Mouse (Mus musculus): Measurements from ENCODE around the gene Bcl2l11. TPM values are rescaled to one million over a fixed set of nuclear protein-coding genes. Genes with fewer than 3 reads are reported as not detected.
A peak's percentile ranks its signal among the peaks of the same experiment; 100 is the strongest.
"Not testable (repeated sequence)": the region's sequence is repeated elsewhere in the genome, so short reads cannot be mapped to it uniquely, and the experiment has no call there.

Gene Bcl2l11
- total RNA-seq, 2 experiments from 2014 or later, result 9.3 to 10.5 TPM

DNA sequence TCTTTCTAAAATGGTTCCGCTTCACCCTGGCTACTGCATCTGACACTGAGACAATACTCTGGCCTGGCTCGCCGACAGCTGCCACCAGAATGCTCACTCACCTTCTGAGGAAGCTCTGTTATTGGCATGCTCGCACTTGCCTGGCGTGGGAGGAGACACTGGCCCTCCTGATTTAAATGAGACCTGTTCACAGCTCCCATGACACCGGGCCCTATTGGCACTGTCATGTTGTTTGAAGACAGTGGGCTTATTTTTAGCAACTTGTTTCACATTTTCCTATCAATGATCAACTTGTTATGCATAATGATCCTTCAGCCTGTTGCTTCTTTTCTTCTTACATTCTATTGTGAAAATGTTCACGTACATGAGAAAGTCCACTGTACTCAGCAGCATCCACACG is 37.3 kb downstream of the Bcl2l11 start:
- intact Hi-C loops (cut with DNase I), result no loop called here

DNA sequence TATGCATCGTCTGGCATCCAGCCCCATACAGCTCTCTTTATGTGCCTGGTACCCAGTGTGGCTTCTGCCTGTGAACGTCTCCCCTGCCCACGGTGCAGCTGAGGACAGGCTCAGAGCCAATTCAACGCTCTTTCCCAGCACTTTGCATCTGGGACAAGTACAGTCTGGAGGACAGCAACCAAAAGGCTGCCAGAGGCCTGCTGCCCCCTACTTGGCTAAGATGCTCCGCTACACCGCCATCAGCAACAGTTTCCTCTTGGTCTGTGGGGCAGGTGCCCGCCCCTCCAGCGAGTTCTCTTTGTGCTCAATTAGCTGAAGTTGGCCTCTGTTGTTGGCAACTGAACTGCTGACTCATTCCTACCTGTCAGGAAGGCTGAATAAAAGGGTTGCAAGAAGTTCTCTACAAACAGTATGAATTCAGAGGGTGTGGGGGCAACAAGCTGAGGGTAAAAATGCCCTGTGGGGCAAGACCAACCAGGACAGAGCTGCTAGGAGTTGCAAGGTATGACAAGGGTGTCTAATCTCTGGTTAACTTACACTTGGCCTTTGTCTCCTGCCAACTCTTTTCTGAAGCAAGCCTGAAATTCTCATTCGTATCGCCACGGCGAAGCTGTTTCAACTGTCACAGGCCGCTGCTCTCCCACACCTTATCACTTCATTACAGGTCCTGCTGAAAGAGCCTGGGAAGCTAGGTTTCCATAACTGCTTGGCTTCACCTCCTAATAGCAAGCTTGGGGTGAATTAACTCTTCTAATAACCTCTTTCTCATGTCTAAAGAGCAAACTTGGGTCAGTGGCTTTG is 41.0 kb downstream of the Bcl2l11 start:
- intact Hi-C loops (cut with DNase I), result loop anchor here (5.0 kb wide), 1 partner anchor 65 kb away; no protein-coding TSS in a partner anchor
- peak; percentile 50 to 78 for DNase-seq (ENCODE audit: low spot score in 2 of 2)

More for the DNA sequence above, 37.3 kb downstream of the Bcl2l11 start:
- DNase-seq (ENCODE audit: low spot score in 2 of 2), result no peak

DNA sequence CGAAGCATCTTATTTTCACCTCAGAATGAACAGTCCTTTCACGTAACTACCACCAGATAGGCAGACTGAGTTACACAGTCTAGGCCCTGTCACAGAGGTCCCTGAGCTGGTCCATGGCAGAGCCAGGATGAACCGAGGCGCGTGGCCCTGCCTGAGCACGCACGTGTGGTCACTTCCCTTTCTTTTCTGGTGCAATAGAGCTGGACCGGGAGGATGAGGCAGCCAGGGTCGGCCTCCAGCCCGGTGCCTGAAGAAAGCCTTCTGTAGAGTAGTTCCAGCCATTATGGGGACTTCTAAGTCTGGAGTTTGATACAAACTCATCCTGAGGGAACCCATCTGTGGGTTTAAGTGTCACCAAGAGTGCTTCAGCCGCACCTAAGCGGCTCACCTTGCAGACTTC is 42.1 kb downstream of the Bcl2l11 start:
- intact Hi-C loops (cut with DNase I), result loop anchor here (5.0 kb wide), 1 partner anchor 64 kb away; no protein-coding TSS in a partner anchor
- DNase-seq (ENCODE audit: low spot score in 2 of 2), result no peak

DNA sequence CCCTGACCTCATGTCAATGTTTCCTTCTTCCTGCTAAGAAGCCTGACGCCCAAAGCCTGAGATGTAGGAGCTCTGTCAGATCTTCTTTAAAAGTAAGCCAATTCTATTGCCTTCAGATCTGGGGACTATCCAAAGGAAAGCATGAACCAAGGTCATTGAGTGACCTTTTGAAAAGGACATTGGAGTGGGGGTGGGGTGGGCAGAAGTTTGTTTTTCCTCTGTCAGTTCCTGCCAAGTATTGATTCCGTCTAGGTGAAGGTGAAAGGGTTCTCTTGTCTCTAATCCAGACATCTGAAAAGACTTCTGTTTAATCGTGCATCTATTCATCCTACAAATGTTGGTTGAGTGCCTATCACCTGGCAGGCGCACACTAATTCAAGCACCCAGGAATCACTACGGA is 43.6 kb downstream of the Bcl2l11 start:
- no peak for DNase-seq (ENCODE audit: low spot score in 2 of 2)
- intact Hi-C loops (cut with DNase I), result loop anchor here (5.0 kb wide), 1 partner anchor 63 kb away; no protein-coding TSS in a partner anchor

DNA sequence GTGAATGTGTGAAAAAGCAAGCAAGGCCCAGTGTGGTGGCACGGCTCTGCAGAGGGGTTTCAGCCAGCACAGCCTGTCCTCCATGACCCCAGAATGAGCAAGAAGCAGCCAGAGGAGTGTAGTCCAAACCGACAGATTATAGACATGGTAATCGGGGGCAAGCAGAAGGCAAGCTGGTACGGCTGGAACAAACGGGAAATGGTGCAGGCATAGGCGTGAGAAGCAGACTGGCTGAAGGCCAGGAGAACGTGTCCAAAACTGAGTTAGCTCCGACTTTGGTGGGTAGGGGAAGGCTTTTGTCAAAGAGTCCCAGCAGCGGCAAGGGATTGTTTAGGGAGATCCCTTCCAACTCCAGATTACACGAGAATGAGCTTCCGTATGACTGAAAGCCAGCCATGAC is 44.1 kb downstream of the Bcl2l11 start:
- no peak for DNase-seq (ENCODE audit: low spot score in 2 of 2)
- intact Hi-C loops (cut with DNase I), result loop anchor here (5.0 kb wide), 1 partner anchor 62 kb away; no protein-coding TSS in a partner anchor

DNA sequence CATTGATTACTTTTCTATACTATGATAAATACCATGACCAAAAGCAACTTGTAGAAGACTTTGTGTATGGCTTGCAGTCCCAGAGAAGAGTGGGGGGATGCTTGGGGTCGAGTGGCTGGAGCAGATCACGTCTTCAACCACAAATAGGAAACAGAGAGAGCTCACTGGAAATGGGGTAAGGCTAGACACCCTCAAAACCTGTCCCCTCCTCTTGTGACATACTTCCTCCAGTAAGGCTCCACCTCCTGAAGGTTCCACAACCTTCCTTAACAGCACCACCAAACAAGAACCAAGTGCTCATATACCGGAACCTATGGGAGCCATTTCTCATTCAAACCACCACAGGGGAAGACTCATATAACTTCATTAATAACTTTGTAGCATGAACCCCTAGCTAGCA is 44.8 kb downstream of the Bcl2l11 start:
- no peak for DNase-seq (ENCODE audit: low spot score in 2 of 2)
- intact Hi-C loops (cut with DNase I), result no loop called here

DNA sequence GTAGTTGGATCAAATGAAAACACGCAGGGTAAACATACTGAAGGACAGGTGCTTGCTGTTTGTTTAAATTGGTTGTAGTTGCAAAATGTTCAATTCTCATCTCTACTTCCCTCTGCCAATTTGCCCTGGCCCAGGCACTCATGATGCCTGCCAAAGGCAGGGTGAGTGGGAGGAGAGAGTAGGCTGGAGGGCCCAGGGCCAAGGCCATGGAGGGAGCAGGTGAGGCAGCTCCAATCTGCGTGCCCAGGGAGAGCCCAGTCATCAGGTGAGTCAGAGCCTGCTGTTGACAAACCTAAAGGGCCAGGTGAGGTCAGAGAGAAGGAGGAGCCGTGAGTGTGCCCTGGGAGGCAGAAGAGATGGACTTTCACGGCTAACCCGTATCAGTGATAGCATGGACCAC is 46.4 kb downstream of the Bcl2l11 start:
- peak in 1 of 2 experiments; percentile 26 for DNase-seq (ENCODE audit: low spot score in 2 of 2)
- intact Hi-C loops (cut with DNase I), result no loop called here

DNA sequence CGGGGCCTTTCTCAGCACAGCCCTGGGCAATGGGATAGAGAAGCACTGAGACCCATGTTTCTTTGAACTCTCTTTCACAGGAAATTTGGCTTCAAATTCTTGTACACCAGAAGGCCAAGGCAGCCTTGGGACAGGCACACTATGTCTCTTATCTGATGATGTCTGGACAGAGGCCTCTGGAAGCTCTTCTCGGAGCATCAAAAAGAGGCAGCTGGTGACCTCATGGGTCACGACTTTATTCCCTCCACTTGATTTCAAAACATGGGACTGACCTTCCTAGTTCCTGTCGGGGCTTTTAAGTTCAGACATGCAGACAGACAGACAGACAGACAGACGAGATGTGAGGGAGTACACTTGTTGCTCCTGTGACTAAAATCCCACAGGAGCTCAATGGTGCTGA is 48.3 kb downstream of the Bcl2l11 start:
- DNase-seq (ENCODE audit: low spot score in 2 of 2), result no peak
- intact Hi-C loops (cut with DNase I), result no loop called here

DNA sequence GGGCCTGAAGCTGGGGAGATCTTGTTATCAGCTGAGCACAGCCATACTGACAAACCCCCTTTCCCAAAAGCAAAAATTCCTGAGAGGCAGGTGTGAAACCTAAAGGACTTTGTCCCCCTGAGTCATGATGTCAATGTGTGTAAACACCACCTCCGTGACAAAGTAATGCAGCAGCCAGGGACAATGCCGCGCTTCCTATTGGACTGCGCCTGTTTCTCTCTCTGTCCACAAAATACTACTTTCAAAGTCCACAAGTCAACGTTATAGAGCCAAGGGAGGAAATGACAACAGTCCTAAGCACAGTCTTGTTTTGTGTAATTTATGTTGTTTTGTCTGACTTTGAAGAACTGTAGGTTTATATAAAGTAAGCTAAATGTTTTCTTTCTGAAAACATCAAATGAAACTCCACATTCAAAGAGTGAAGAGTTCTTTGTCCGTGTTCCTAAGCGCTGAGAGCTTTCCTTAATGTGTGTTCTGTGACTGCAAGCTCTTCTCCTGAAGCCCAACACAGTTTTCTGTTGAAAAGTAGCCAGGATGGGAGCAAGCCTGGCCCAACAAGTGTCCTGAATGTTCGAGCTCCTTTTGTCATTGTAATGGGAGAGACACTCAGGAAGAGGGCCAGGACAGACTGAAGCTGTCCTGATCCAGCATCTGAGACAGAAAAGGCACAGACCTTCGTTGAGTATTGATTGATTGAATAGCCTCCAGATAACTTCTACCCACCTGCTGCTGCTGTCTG is 48.9 kb downstream of the Bcl2l11 start:
- DNase-seq (ENCODE audit: low spot score in 2 of 2), result no peak
- intact Hi-C loops (cut with DNase I), result no loop called here

DNA sequence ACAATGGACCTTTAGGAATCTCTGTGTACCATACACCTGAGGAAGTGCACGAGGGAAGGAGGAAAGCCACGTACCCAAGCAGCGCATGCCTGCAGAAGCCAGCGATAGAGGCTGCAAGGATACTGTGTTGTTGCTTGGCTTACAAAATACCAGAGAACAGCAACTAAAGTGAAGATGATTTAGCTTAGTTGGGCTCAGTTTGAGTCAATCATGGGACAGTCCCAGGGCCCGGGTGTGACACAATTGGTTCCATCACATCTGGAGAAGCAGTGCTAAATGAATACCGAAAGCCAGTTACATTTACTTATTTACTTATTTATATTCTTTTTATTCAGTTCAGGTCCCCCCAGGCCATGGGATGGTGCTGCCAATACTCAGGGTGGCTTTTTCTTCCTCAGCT is 49.8 kb downstream of the Bcl2l11 start:
- no peak for DNase-seq (ENCODE audit: low spot score in 2 of 2)
- intact Hi-C loops (cut with DNase I), result no loop called here

DNA sequence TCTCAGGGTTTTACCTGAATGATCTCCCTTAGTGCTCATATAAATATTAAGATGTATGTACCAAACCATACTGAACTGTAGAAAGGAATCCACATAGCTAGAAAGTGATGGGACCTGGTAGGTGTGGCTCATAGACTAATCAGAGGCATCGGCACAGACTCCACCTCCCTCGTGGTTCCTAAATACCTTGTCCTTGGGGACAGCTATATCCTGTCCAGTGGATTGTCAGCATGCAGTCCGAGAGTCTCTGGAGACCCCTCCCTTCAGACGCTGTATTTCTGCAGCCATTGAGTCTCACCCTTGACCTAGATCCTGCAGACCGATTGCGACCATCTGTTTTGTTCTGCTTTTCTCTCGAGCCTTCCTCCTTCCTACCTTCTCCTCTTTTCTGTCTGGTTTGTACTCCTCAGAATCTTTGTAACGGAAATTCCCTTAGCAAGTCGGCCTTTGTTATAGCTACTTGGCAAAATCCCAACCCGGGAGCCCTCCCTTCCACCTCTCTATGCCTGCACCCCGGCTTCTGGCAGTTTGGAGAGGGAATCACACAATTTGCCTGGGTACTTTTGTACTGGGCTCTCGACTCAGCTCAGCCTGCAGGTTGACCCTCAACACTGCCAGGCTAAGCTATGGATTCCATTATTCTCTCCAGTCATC is 50.7 kb downstream of the Bcl2l11 start:
- DNase-seq (ENCODE audit: low spot score in 2 of 2), result no peak
- intact Hi-C loops (cut with DNase I), result no loop called here

DNA sequence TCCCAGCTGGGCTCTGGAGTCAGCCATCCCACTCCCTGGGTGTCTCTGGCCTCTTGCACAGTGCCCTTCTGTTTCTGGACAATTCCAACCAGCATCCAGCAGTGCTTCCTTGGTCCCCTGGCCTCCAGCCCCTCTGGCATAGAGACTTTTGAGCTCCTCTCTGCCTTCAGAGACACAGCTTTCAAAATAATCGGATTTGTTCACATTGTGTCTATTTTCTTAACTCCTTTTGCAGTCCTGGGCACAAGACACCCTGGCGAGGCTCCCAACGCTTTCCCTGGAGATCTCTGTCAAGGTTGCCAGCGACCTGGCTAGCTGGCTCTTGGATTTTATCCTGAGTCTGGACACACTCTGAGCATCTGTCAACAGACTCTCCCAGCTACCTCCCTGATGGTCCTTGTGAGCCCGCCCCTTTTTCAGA is 51.4 kb downstream of the Bcl2l11 start:
- DNase-seq (ENCODE audit: low spot score in 2 of 2), result no peak
- intact Hi-C loops (cut with DNase I), result no loop called here

DNA sequence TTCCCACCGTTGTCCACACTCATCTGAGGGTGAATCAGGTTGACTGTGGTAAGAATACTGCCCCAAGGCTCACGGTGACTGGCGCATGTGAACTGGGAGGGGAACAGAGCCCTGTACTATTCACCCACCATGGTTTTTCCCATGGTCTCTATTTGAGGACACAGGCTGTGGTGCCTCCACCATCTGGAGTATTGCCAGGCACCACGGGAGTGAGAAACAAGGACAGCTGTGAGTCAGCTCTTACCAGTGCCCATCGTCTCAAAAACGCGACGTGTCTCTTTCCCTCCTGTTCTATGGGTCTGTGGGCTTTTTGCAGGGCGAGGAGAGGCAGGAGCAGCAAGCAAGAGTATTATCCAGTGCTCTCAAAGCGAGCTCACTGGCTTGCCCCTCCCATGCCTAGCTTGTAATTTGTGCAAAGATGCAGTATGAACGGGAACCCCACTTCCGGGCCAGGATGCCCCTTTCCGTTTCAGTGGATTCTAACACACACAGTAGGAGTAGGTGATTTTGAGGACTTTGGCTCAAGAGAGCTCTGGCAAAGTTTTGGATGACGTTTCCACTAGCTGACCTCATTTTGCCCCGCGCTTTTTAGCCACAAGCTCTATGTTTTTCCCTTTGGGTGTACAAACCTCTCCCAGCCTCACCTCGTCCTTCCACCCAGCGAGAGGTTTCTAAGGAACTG is 53.4 kb downstream of the Bcl2l11 start:
- no peak for DNase-seq (ENCODE audit: low spot score in 2 of 2)
- intact Hi-C loops (cut with DNase I), result no loop called here

DNA sequence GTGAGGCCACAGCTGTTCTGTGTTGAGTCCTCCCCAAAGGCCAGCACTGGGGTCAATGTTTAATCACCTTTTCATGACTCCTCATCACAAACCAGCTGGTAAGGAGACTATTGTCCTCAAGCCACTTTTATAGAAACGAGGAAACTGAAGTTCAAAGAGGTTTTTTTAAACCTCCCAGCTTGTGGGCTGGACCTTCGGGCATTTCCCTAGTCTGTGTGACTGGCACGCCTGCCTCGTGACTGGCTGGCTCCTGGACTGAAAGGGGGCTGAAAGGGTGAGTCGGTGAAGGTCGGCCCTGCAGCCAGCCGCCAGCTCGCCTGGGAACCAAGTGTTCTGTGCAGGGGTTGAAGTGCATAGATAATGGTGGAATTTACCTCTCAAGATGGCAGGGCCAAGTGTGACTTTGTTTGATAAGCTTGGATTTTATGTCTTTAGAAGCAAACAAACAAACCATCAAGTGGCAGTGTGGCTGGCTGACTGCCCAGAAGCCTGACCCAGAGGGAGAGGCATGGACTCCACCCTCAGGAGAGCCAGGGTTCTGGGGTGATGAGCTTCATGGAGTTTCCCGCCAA is 54.1 kb downstream of the Bcl2l11 start:
- no peak for DNase-seq (ENCODE audit: low spot score in 2 of 2)
- intact Hi-C loops (cut with DNase I), result no loop called here

DNA sequence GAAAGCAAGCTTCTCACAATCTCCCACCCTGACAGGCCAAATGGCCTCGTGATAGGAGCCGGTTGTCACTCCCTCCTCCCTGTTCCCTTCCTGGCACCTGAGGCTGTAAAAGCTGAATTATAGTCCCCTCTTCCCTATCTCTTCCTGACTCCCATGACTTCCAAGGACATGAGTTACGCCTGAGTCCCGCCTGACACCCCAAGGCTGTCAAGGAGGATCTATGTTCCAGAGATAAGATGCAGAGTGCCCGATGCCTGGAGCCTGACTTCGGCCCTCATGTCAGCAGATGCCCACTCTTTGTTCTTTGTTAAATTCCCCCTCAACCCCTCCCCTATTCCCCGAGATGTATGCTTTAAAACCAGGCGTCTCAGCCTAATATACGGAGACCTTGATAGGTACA is 56.3 kb downstream of the Bcl2l11 start:
- DNase-seq (ENCODE audit: low spot score in 2 of 2); intact Hi-C loops (cut with DNase I): not testable (repeated sequence)

DNA sequence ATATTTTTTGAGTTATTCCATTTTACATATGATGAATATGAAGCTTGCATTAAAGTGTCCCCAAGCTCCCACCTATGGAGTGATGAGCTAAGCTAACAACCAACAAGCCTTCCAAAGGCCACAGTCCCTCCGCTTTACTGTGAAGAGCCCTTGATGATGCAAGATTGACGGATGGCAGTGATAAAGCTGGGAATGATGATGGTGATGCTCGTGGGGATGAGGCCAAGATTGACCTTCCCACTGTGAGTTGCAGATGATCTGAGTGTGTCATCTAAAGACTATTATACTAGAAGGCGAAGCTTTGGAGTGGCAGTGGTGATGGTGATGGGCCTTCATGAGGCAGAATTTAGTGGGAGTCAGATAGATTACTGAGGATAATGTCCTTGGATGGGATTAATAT is 56.9 kb downstream of the Bcl2l11 start:
- intact Hi-C loops (cut with DNase I), result no loop called here
- DNase-seq (ENCODE audit: low spot score in 2 of 2), result no peak

DNA sequence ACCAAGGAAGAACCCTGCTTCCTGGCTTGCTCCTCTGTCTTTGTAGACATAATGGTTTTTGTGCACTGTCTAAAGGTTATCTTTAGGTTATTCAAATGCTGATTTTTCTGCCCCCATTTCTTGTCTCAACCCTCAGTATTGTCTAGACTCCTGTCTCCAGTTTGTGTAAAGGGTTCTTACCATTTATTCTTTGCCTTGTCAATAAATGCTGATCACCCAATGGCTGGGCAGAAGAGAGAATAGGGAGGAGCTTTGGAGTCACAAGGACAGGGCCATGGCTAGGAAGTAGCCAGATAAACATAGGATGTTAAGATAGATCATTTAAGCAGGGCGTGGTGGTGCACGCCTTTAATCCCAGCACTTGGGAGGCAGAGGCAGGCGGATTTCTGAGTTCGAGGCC is 57.9 kb downstream of the Bcl2l11 start:
- intact Hi-C loops (cut with DNase I), result no loop called here
- DNase-seq (ENCODE audit: low spot score in 2 of 2), result no peak

DNA sequence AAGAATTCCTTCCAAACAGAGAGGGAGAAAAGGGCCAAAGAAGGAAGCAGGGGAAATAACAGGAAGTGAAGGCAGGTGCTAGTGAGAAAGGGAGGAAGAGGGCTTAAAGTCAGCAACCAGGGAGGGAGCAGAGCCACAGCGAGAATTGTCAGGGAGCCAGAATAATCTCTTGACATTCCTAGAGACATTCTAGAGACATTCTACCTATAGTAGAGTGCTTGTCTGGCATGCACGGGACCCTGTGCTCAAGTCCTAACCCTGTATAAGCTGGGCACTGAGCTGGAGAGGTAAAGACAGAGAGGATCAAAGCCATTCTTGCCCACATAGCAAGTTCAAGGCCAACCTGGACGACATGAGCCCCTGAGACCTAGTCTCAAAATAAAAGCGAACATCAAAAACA is 60.1 kb downstream of the Bcl2l11 start:
- no peak for DNase-seq (ENCODE audit: low spot score in 2 of 2)
- intact Hi-C loops (cut with DNase I), result no loop called here

DNA sequence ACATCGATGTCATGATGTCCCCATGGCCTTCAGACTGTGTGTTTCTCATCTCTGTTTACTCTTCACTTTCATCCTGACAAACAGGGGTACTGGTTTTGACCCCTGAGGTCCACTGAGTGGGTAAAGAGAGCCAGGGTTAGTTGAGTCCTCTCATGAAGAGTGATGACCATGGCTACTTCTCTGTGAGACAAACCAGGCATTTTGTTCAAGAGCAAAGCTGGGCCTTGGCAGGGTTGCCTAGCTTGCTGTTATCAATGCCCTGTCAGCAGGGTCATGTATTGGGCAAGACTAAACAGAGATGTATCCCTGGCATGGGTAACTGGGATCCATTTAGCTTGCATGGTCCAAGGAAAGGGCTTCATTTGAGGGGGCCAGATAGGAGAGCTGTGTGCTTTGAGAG is 61.4 kb downstream of the Bcl2l11 start:
- DNase-seq (ENCODE audit: low spot score in 2 of 2), result no peak
- intact Hi-C loops (cut with DNase I), result no loop called here
